Mouse (Mus musculus): ENCODE measurements around the gene Tex16.

- TF ChIP-seq CTCF (IDR thresholded peaks at IDR 0.05; ENCODE audit: insufficient read depth, low read depth, low read length) (no peak), POLR2A (IDR thresholded peaks at IDR 0.05; ENCODE audit: insufficient read depth, low read depth, low read length) (no peak)
Measured at GRCm38 (mm10) chrX:112010707-112011106, at the start of gene Tex16.

All from olfactory bulb, adult 2 months (tissue).